Mouse (Mus musculus) embryo, embryonic 11 days (tissue): ENCODE data around the gene Srsf4.

Experiments used
- DNase-seq: peaks from one replicate; pipeline ENCODE4 v3.0.0-alpha.2; 2015

Gene Srsf4

DNA sequence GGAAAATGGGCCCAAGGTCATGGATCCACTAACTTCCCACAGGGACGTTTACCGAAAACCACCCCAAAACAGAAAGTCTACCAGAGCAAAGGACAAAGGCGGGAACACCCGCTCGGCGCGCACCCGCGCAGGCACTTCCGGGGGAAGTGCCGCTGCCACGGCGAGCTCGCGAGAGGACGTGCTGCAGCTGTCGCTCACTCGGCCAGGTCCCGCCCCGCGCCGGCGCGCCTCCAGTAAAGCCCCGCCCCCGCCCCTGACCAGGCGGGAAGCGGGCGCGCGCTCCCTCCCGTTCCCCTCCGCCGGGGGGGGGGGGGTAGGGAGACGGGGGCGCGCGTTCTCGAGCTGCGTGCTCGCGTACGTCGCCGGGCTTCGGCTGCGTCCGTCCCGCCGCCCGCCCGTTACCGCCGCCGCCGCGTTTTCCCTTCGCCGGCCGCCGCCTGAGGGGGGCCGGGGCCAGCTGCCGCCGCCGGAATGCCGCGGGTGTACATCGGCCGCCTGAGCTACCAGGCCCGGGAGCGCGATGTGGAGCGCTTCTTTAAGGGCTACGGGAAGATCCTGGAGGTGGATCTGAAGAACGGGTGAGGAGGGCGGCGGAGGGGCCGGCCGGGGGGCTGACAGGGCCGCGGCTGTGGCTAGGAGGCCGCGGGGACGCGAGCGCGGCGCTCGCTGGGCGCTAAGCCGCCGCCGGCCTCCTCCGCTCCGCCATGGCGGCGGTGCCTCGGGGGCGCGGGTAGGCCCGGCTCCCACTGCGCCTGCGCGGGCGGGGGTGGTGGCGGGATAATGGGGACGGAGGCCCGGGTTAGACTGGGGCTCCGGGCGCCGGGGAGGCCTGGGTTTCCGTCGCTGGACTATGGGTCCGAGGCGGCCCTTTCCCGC, at the start of gene Srsf4:
Gene Srsf4 (plus strand): TSS at position 325 of the 876 bp plus-strand sequence.
- peak; percentile 99 for DNase-seq

DNA sequence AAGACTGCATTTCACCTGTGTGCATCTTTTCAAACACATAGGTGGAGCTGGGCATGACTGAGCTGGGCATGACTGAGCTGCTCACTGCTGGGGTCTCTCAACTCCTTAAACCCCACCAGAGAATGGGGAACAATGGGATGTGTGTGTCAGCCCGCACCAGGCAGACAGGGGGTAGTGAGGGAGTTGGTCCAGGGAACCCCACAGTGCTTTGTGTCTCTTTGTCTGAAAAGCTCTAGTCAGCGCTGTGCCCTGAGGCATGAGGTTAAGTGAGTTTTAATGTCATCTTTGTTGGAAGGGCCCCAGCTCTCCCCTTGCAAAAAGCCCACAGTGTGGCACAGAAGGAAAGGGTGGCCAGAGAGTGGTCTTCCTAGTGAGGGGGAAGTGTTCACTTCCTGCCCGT, 48.5 kb upstream of the Srsf4 start:
- no peak for DNase-seq

DNA sequence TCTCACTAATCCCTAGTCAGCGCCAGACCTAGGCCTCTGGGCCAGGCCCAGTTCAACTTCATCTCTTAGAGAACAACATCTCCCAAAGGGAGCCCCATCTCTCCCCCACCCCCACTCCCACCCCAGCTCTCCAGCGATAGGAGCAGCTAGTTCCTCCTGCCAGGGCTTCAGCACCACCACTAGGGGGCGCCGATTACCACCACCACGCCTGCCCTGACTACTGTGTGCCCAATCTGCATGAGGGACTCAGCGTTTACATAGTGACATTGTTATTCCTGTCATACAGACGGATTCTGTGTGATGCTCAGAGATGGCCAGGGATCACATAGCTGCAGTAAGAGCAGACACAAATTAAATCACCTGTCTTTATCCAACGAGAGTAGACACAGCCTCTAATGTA, 47.6 kb upstream of the Srsf4 start:
- DNase-seq: no peak

DNA sequence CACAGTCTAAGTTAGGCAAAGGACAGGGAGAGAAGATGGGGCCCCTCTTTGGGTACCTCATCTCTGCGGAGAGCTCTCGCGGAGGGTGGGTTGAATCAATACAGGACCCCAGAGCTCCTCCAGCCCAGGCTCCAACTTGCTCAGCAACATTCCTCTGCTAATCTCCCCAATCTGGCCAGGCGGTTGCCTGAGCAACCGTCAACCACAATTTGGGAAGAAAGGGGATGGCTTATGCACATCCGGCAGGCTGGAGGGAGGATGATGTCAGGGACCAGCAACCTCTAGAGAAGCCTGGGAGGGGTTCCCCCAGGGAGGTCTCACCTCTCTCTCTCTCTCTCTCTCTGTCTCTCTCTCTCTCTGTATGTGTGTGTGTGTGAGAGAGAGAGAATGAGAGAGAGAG, 46.5 kb upstream of the Srsf4 start:
- DNase-seq: peak; percentile 79

DNA sequence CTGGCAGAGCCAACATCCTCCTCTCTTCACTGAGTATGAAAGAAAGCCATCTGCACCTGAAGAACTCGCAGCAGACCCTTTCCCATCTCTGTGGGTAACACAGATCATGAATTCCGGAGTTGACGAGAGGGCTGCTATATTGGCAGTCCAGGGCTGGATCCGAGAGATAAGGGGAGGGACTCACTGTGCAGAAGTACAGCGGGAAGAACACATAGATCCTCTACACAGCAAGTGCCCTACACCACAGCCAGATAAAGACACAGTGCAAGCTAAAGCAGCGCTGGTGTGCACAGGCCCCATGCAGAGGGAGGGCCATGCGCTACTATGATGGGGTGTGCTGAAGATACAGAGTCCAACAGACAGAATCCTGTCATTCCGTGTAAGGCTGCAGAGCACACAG, 44.3 kb upstream of the Srsf4 start:
- no peak for DNase-seq

DNA sequence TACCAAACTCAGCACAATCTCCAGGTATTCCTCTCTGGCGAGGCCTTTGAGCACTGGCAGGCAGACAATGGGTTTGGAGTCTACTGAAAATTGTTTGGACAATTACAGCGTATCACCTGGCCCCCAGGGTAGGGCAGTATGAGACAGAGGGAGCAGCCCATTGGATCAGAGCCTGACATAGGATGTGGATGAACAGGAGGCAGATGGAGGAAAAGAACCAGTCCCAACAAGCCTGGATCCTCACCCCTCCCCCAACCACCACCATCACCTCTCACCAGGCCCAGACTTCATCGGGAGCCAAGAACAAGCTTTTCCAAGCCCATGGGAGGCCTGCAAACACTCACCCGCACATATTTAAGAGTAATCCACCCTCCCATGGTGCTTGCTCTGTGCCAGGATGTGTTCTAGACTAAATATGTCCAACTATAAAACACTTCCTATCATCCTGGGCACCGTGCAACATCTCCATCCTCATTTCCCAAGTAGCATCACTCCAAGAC, 41.8 kb upstream of the Srsf4 start:
- DNase-seq: no peak

DNA sequence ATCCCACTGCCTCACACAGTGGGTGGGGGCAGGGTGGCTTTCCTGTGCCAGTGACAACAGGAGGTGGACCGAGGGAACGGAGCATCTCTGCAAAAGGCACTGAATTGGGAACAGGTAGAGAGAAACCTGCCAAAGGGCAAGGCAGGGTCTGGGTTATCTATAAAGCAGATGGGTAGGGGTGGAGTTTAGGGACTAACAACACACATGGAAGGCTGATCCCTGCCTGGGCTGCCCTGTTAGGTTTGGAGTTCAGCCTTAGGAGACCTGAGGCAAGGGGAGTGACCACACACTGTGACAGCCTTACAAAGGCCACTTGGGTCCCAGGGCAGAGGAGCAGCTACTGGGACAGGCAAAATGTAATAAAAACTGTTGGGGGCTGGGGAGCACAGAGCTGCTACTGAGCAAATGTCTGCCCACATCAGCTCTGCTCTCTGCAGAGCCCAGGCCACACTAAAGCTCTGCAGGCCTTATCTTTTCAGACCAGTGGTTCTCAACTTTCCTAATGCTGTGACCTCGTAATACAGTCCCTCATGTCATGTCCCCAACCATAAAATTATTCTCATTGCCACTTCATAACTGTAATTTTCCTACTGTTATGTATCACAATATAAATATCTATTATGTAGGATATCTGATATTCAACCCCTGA, 40.5 kb upstream of the Srsf4 start:
- DNase-seq: no peak

DNA sequence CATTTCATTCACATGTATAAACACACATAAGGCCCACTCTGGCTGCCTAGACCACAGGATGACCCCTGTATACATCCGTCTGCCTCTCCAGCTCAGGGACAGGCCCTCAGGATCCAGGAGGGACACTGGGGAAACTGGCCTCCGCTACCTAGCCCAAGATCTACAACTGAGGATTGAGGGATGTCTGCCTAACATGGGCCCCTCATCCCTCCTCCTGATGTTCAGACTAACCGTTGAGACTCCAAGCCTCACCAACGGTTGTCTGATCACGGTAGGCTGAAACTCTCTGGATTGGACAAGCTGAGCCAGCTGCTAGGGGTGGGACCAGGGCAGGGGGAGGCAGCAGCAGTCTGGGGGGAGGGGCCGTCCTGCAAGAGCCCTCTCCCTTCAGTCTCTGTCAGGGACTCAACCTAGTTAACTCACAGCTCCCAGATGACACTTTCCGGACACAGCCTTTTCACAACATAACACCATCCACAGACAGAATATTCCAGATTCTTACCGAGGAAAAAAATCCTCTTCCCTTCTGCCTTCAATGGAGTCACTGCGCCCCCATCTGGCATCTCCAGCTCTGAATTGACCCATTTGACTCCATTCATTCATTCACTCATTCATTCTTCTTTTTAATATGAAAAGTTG, 39.3 kb upstream of the Srsf4 start:
- DNase-seq: peak; percentile 46

DNA sequence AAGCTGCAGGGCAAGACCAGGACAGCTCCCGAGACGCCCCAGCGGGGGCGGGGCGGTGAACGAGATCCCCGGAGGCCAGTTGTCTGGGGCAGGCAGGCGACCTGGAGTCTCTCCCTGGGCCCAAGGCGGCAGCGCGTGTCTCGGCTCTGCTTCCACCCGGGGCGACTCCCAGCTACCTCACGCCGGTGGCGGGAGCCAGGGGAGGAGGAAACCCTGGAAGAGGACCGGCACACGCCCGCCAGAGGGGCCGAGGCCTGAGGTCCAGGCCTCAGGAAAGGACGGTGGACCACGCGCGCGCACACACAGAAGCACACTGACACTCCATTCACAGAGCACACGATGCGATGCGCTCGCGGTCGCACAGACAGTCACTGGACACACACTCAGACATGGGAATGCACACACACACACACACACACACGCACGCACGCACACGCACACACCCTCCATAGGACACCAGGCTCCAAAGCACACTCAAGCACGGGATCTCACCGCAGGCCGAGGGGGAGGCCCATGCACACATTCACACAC, 37.0 kb upstream of the Srsf4 start:
- peak; percentile 66 for DNase-seq

DNA sequence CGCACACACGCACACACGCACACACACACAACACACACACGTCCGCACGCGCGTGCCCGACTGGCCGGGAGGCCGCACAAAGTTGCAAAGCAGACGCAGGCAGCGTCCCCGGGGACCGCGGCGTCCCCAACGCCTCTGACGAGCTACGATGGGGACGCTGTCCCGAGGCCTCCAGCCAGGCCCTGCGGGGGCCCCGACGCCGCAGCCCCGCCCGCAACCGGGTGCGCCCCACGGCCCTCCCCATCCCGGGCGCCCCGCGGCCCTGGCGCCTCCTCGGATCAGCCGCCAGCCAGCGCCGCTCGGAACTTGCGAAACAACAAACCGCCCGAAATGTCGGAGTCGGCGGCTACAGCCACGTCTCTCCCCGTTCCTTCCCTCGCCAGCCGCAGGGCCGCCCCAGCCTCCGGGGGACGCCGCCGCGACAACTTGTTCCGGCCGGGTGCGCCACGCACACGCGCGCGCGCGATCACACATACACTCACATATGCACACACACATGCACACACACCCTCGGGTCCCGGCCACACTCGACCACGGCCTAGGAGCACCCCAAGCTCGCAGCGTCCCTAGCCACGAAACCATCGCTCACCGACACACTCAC, 36.4 kb upstream of the Srsf4 start:
- DNase-seq: peak; percentile 68

DNA sequence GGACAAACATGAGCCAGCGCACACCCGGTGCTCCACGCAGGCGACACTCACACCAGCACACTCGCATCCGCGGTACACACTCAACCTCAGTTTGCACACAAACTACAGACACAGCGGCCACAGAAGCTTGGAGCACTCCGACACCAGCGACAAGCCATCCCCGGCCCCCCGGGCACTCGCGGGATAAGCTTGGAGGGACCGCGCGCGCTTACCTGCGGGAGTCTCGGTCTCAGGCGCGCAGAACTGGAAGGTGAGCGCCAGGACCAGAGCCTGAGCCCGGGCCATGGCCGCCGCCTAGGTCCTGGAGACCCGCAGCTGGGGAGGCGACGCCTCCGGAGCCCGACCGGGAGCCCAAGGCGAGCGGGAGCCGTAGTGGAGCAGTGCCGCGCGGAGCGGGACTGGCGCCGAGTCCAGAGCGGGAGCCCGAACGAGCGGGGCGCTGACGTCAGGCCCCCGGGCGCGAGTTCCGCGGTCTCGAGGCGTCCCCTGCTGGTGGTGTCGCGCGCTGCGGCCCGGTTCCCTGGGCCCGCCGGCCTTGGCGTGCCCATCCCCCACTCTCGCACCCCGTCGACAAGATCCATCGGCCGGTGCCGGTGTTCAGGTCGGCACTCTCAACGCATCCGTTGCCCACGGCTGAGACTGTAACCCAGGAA, 35.4 kb upstream of the Srsf4 start, which contains the start of gene Ptpru:
Gene Ptpru (minus strand): TSS at position 417 of the 653 bp plus-strand sequence.
- peak; percentile 93 for DNase-seq

DNA sequence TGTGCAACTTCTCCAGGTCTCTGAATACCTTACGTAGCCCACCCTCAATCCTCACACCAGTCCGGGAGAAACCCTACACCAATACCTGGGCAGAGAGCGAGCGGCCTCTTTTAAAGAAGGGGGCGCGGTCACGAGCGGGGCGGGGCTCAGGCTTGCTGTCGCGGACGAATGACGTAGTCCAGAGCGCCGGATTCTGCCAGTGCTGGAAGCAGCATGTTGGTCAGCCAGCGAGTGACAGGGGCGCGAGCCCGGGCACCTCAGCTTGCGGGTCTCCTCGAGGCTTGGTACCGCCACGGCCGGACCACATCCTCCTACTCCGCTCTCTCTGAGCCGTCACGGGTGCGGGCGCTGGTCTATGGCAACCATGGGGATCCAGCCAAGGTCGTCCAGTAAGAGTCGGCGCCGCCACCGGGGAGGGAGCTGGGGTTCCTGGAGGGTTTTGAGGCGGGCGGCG, 30.1 kb upstream of the Srsf4 start, which contains the start of gene Mecr:
Gene Mecr (plus strand): TSS at position 181 of the 454 bp plus-strand sequence.
- peak; percentile 96 for DNase-seq

DNA sequence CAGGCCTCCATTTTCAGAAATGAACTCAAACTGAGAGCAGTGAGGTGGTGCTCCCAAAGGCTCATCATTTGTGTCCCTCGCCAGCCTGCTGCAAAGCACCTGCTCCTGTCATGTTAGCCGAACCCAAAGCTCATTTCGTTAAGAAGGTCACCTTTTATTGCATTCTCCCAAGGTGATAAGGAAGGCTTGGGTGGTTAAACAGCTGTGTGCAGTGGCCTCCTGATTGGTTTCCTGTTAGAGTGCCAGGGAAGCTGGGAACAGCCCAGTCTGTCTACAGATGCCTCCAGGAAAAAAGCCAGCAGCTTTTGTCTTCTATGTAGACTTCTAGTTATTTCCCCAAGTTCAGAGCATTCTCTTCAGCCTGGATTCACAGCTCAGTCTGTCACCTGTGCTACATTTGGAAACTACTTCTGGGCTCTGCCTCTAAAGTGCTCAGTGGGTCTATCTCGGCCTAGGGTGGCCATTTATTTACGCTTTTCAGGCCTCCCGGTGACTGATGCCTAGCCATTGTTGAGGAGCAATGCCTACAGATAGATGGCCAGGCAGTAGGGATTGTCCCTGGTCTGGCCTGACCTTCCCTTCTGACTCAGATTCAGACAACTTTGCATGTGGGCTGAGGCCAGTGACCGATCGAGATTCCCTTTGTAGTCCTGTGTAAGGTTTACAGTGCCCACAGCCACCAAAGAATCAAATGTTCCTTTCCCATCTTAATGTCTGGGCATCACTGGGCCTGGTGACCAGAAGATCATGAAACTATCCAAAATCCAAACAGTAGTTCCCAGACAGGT, 27.2 kb upstream of the Srsf4 start:
- no peak for DNase-seq

DNA sequence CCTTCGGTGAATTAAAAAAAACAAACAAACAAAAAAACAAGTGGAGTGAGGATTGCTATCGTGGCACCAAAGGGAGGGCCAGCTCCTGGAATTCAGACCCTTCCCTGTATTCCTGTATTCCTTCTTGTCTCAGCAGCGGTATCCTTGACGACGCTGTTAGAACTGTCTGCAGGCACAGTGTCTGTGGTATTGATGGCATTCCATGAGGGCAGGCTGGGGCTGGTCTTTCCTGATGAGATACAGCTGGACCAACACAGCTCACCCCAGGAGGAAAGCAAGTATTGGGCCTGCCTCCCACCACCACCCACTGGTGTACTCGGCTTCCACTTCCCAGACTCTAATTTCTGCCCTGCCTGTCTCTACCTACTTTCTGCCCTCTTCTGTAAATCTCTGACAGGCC, 25.3 kb upstream of the Srsf4 start:
- DNase-seq: peak; percentile 64

DNA sequence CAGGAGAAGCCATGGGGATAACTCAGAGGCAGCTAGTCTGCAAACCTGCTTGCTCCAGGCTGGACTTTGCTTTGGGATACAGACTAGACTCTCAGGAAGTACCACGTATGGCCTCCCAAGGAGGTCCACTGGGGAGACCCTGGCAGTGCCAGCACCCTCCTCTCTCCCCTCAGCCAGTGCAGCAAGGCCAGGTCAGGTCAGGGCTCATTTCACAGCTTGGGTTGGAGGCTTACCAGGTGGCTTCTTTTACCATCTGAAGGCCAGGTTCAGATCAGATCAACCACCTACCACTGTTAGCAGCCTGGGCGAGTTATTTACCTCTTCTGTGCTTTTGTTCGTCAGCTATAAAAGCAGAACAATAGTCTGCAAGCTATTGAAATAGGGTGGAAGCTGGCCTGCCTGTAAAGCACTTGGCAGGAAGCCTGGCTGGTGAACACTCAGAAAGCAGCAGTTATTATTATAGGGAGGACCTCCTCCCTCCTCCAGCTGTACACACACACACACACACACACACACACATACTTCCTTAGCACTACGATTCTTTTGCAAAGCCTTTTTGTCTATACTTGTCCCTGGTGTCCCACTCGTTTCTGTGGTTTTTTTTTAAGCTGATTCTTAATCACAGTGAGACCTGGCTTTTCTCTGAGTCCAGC, 23.3 kb upstream of the Srsf4 start:
- no peak for DNase-seq

DNA sequence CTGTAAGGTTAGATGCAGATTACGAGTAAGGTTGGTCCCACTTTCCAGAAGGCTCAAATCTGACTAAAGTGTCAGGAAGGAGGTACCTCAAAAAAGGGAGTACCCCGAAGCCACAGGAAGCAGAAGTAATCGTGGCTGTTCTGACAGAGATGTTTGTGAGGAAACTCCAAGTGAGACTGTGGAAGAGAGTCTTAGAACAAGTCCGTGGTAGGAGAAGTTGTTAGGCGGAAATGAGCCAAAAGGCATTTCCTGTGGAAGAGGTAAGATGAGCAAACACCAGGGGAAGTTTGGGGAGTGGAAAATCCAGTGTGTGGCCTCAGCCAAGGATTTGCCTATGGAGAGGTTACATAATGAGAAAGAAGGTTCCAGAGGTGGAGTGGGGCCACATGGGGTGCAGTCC, 18.5 kb upstream of the Srsf4 start:
- no peak for DNase-seq

DNA sequence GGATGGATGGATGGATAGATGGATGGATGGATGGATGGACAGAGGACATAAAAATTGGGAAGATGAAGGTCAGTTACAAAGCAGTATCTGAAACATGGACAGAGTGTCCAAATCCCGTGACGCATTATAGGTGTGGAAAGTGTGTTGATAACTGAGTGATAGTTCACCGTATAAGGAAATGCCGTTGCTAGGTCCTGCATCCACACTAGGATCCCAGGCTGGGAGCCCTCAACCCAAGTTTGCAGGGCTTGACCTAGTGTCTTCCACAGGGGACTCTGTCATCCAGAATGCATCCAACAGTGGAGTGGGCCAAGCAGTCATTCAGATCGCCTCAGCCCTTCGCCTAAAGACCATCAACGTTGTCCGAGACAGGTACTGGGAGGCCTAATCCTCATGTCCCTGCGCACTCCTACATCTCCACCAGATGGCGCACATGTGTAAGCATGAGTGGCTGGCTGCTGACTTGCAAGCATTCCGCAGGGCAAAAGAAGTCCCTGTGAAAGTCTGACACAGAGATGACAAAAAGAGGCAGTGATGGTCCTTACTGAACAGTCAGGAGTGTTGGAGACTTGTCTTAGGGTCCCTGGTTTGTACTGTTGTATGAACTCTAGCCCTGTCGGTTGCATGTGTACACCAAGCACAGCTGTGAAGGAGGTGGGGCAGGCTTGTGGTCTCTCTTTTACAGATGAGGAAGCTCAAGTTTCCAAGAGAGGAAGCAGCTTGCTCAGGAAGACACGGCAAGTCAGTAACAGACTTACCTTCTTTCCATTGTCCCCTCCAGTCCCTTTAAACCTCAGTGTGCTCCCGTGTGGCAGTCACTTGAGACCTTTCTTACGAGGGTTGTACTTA, 12.7 kb upstream of the Srsf4 start:
- peak; percentile 87 for DNase-seq

DNA sequence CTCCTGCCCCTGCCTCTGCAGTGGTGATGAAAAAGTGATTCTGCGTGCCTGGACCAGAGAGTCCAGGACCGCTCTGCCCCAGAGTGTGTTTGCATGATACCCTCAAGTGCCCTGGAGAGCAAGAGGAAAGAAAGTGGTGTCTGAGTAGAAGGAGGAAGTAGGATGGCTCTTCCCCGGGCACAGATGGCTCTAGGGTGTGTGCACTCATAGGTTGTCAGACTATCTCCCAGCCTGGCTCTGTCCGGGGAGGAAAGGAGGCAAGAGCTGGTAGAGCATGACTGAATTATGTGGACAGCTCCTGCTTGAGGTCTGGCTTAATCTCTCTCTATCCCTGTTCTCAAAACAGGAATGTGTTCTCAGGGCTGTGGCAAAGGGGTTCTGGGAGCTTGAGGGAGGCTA, 12.1 kb upstream of the Srsf4 start:
- DNase-seq: no peak

DNA sequence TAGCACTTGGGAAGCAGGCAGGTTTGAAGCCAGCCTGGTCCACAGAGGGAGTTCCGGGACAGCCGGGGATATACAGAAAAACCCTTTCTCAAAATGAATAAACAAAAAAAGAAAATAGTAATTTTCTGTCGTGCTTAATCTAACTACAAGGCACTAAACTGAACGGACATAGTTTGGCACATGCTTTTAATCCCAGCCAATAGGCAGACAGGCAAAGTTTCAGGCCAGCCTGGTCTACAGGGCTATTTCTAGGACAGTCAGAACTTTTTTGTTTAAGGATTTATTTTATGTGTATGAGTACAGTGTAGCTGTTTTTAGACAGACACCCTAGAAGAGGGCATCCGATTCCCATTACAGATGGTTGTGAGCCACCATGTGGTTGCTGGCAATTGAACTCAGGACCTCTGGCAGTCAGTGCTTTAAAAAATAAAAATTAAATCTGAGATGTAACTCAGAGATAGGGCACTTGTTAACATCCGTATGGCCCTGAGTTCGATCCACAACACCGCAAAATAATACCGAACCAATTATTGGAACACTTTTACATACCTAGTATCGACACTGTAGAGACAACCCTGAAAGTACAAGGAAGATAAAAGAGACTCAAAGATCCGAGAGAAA, 635 bp upstream of the Srsf4 start:
- DNase-seq: peak; percentile 22
